Mouse (Mus musculus) E14TG2a.4 (cell line): ENCODE results near the gene 4930430A15Rik.

Experiments
- H3K27me3 ChIP-seq: 2 replicates; pipeline ENCODE4 v1.6.1; 2014; ENCODE audit warnings: low read length, control low read depth; ENCODE audit not compliant: insufficient read depth
- H3K36me3 ChIP-seq: 2 replicates; pipeline ENCODE4 v1.6.1; 2014; ENCODE audit warnings: low read length, control low read depth; ENCODE audit not compliant: insufficient read depth
- H3K4me1 ChIP-seq: replicated peaks from 2 replicates; pipeline ENCODE4 v1.6.1; 2014; ENCODE audit warnings: low read depth, low read length, control low read depth
- H3K4me3 ChIP-seq: replicated peaks from 2 replicates; pipeline ENCODE4 v1.5.1; 2014; ENCODE audit warnings: mild to moderate bottlenecking, low read length
- H3K9me3 ChIP-seq: 2 replicates; pipeline ENCODE4 v1.6.1; 2014; ENCODE audit warnings: low read length, control low read depth
- CTCF ChIP-seq: conservative IDR thresholded peaks from 2 replicates; pipeline ENCODE4 v1.5.1; 2014; ENCODE audit warnings: low read length
- NANOG ChIP-seq: IDR thresholded peaks from 2 replicates; pipeline ENCODE4 v1.6.1; 2014; ENCODE audit warnings: borderline replicate concordance, low read length, mixed read lengths
- POU5F1 ChIP-seq: IDR thresholded peaks from 2 replicates; pipeline ENCODE4 v1.6.1; 2014; ENCODE audit warnings: low read length, borderline replicate concordance

4930430A15Rik gene

GRCm38 (mm10) chr2:111229502-111229901 is at the start of gene 4930430A15Rik:
TSS of gene 4930430A15Rik (minus strand) at chr2:111229602.
- no peaks in the 10 kb centered on the region for H3K27me3 ChIP-seq
- no peak within 1 kb of the TSS for H3K4me3 ChIP-seq
- no peak for TF ChIP-seq CTCF
- no peak for TF ChIP-seq POU5F1
- no peak for TF ChIP-seq NANOG
- no peaks in the 10 kb centered on the region for H3K4me1 ChIP-seq
- no peaks in the 10 kb centered on the region for H3K9me3 ChIP-seq
- H3K36me3 ChIP-seq, result no peaks in the 10 kb centered on the region

DNA sequence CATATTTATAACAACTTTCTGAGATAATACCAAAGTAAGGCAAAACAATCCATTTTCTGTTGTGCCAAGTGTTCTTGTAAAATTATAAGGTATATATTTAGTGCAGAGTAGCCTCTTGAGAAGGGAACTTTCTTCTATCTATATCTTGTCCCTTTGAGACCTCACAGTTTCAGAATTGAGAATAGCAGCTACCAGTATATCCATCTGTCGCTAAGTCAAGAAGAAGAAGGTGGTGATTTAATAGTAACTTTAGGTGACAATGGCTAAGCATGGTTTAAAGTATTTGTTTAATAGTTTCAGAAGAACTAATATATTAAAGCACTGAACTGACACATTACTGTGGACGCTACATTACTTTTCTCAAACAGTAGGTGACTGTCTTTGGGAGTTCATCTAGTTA is 44.6 kb upstream of the 4930430A15Rik start, which contains the start of gene Olfr1277:
Olfr1277 (minus strand) TSS at position 101 of the 400 bp plus-strand sequence.
- Histone ChIP-seq H3K4me3 (no peak within 1 kb of the TSS), H3K27me3 (no peaks in the 10 kb centered on the region), H3K36me3 (no peaks in the 10 kb centered on the region), H3K9me3 (peaks cover 6% of the 10 kb centered on the region), H3K4me1 (no peaks in the 10 kb centered on the region)
- TF ChIP-seq NANOG (no peak), POU5F1 (no peak), CTCF (no peak)

GRCm38 (mm10) chr2:111254216-111254615 is 24.8 kb upstream of the 4930430A15Rik start, which contains the start of gene Olfr1276:
TSS of gene Olfr1276 (plus strand) at chr2:111254516.
- TF ChIP-seq POU5F1 (no peak), CTCF (no peak), NANOG (no peak)
- Histone ChIP-seq H3K36me3 (no peaks in the 10 kb centered on the region), H3K4me3 (no peak within 1 kb of the TSS)

DNA sequence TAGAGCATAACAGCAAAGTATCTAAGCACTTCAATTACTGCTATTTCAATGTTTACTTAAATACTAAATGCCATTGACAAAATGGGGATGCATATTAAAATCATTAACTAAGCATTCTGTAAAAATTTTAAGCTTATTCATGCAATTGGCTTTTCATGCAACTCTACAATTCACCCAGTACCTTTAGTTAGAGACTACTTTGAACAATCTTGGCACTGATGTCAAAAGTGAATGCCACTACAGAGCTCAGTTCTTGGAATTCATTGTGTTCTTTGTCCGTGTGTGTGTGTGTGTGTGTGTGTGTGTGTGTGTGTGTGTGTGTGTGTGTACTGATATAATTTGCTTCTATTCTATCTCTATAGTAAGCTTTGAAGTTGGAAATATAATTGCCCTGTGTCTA is 5.8 kb upstream of the 4930430A15Rik start, which contains the start of gene Olfr1275:
Olfr1275 (minus strand) TSS at position 101 of the 400 bp plus-strand sequence.
- TF ChIP-seq CTCF (no peak), POU5F1 (no peak), NANOG (no peak)
- no peaks in the 10 kb centered on the region for H3K4me1 ChIP-seq
- H3K36me3 ChIP-seq, result no peaks in the 10 kb centered on the region
- no peaks in the 10 kb centered on the region for H3K9me3 ChIP-seq
- H3K27me3 ChIP-seq, result no peaks in the 10 kb centered on the region
- H3K4me3 ChIP-seq, result no peak within 1 kb of the TSS

More at GRCm38 (mm10) chr2:111254216-111254615, 24.8 kb upstream of the 4930430A15Rik start, which contains the start of gene Olfr1276:
- Histone ChIP-seq H3K4me1 (no peaks in the 10 kb centered on the region), H3K27me3 (no peaks in the 10 kb centered on the region), H3K9me3 (peaks cover 2% of the 10 kb centered on the region; the same call in 1 of the 2 replicates)

- H3K27me3 ChIP-seq, result no peaks in the 10 kb centered on the region
- H3K36me3 ChIP-seq, result no peaks in the 10 kb centered on the region
- H3K4me1 ChIP-seq, result no peaks in the 10 kb centered on the region
- no peak overlapping the region for H3K4me3 ChIP-seq
- H3K9me3 ChIP-seq, result peaks cover 4% of the 10 kb centered on the region; the same call in 1 of the 2 replicates
- TF ChIP-seq NANOG, result no peak
- no peak for TF ChIP-seq POU5F1
- no peak for TF ChIP-seq CTCF
Measured at GRCm38 (mm10) chr2:111182068-111182467, 47.3 kb downstream of the 4930430A15Rik start.

DNA sequence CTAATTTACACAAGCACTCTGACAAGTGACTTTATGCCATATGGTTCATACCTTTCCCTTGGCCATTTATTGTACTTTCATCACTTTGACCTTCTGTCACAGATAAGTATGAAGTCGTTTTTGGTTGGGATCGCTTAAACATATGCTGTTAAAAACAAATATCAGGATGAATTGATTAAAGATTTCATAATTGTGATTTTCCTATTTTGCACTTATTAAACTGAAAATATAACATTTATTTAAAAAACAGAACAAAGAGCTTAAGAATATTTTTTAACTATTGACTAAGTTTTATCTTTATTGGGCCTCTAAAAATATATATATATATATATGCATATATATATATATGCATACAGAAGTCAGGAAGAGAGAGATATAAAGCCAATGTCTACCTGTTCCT is 76.6 kb downstream of the 4930430A15Rik start, which contains the start of gene Gm15130:
Gm15130 (minus strand) TSS at position 101 of the 400 bp plus-strand sequence.
- H3K4me3 ChIP-seq, result no peak within 1 kb of the TSS
- no peaks in the 10 kb centered on the region for H3K9me3 ChIP-seq

GRCm38 (mm10) chr2:111135739-111136138 is 93.7 kb downstream of the 4930430A15Rik start:
- no peaks in the 10 kb centered on the region for H3K9me3 ChIP-seq
- TF ChIP-seq POU5F1, result no peak
- no peak for TF ChIP-seq NANOG
- no peak for TF ChIP-seq CTCF
- H3K4me1 ChIP-seq, result no peaks in the 10 kb centered on the region
- no peaks in the 10 kb centered on the region for H3K27me3 ChIP-seq
- no peak overlapping the region for H3K4me3 ChIP-seq
- H3K36me3 ChIP-seq, result no peaks in the 10 kb centered on the region

More for the DNA sequence above, 76.6 kb downstream of the 4930430A15Rik start, which contains the start of gene Gm15130:
- TF ChIP-seq NANOG (no peak), CTCF (no peak), POU5F1 (no peak)
- Histone ChIP-seq H3K36me3 (no peaks in the 10 kb centered on the region), H3K27me3 (no peaks in the 10 kb centered on the region), H3K4me1 (no peaks in the 10 kb centered on the region)
